Mouse (Mus musculus): ENCODE data around the gene Hcls1.
A peak's percentile ranks its signal among the peaks of the same experiment; 100 is the strongest.

Hcls1 gene

DNA sequence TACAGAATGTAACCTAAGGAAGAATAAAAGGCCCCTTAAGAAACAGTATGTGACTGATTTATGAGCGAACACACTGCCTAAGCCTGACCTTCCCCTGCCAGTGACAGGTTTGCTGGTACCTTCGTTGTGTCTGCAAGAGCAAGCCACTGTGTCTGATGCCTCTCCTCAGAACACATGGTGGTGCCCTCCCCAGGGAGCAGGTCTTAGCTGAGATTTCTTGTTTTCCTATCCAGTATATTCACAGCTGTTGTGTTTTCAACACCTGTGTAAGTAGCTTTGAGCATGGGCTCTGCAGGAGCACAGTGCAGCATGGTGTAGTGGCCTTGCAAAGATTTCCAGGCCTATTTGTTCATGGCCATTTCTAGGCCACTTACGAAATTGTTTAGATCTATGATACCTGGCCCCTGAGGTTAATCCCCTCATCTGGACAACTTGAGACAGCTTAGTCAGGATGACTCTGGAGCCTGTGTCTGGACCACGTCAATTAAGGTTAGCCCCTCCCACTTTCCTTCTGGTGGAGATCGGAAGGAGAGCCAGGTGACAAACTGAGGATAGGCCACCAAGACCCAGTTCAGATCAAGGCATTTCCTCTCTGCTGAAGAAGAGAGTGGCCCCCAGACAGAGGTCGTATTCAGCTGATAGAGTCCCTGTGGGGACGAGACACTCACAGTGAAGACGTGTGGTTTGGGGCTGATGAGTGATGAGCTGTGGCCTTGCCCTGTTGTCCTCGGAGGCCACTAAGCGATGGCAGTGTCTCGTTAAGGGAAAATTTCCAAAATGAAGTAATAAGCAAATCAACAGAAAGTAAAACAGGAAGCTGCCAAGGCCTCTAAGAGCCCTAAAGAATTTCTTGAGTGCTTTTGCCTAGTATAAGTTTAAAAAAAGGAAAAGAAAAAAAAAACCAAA is 4.3 kb upstream of the Hcls1 start:
- DNase-seq (ENCODE audit: low spot score in 2 of 2): peak in 1 of 2 experiments; percentile 24

DNA sequence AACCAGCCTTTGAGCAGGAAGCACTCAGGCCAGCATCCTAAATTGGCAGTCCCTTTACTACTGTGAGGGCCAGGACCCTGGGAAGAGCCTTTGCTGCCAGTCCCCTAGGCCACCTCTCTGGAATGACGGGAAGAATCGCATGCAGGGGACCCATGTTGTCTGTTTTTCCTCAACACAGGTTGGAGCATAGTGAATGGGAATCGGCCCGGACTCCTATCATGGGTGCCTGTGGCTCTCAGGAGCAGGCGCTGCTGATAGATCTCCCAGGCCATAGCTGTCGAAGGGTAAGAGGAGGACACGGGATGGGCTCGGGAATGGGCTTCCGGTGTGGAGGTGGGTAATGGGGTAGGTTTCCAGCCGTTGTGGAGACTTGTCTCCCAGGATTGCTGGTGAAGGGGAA is 3.4 kb upstream of the Hcls1 start:
- DNase-seq (ENCODE audit: low spot score in 2 of 2): no peak

GRCm38 (mm10) chr16:36931976-36932375 is 2.8 kb upstream of the Hcls1 start:
- DNase-seq (ENCODE audit: low spot score in 2 of 2): no peak

DNA sequence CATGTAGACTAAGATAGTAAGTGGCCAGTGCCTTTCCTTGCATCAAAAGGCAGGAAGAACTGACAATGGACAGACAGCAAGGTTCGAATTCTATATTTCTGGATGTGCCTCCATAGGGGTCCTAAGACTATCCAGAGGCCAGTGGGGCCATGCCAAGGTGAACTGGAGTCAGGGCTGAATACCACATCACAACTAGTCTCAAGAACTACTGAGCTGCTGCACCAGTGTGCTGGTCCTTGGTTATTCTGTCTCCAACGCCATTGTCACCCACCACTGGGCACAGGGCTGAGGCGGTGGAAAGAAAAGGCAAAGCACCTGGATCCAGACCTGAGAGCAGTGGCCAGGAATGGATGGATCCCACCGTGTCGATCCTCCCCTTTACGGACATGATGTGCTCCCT is 2.2 kb upstream of the Hcls1 start:
- no peak for DNase-seq (ENCODE audit: low spot score in 2 of 2)

- DNase-seq (ENCODE audit: low spot score in 2 of 2): peak; percentile 19 to 44
Observed at GRCm38 (mm10) chr16:36934131-36934840, 497 bp upstream of the Hcls1 start.

DNA sequence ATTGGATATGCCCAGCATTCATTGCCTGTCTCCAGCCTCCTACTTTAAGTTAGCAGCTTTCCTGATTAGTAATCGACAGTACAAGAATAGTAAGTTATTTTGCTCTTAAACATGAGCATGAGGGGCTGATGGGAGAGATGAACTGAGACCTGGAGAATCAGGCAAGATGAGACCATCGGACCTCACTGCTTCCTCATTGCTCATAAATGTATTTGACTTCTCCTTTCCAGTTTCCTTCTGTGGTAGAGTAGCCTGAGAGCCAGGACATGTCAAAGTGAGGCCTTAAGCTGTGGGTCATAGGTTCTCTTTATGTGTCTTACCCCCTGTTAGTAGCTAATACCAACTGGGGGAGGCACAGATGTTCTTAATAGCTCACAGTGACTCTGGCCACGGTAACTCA is 1.0 kb downstream of the Hcls1 start:
- peak in 1 of 2 experiments; percentile 28 for DNase-seq (ENCODE audit: low spot score in 2 of 2)

DNA sequence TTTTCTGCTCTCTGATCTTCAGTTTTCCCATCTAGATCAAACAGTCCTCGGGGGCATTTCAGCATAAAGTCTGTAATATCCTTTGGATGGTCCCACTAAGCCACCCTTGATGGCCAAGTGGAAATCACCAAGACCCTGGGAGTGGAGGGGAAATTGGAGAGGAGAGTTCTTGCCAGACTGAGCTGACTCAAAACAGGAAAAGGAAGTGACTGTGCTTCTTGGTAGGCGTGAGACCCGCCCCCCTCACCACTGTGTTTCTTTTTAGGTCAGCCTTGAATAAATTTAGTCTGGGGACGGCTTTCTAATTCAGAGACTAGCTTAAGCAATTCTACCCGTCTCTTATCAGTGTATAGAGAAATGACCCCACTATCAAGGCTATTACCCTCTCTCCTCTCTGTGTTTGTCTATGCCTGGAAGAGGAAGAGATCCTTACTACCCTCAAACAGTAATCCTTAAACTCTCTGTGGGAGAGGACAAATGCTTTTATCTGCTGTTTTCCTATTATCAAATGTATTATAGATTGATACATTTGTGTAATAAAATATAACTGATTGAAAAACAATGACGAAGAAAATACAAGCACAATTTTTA is 6.4 kb downstream of the Hcls1 start:
- DNase-seq (ENCODE audit: low spot score in 2 of 2): peak; percentile 65 to 68

- no peak for DNase-seq (ENCODE audit: low spot score in 2 of 2)
Observed at GRCm38 (mm10) chr16:36941895-36942294, 7.1 kb downstream of the Hcls1 start.

GRCm38 (mm10) chr16:36943591-36943990 is 8.8 kb downstream of the Hcls1 start:
- no peak for DNase-seq (ENCODE audit: low spot score in 2 of 2)

DNA sequence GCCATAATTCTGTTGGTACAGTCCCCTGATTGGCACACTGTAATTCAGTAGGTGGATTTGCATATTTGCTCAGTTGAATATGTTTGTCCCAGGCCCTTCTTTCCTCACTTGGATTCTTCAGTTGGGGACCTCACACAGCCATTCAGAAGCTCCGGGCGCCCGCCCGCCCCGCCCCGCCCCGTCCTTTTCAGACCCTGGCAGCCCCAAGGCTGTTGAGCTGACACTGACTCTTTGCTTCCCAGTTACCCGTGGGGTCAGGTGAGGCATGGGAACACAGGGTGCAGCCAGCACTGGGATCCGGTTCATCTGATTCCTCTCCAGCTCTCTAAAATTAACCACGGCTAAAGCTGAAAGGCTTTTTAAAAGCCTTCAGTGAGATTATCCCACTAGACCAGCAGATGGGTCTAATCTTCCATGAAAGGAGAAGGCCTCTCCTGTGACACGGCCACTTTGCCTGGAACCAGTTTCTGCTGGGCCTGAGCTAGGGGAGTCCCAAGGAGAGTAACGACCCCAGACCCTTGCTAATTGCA is 10.2 kb downstream of the Hcls1 start:
- no peak for DNase-seq (ENCODE audit: low spot score in 2 of 2)

GRCm38 (mm10) chr16:36946459-36947159 is 11.8 kb downstream of the Hcls1 start:
- DNase-seq (ENCODE audit: low spot score in 2 of 2): no peak

- no peak for DNase-seq (ENCODE audit: low spot score in 2 of 2)
Observed at GRCm38 (mm10) chr16:36947646-36948197, 12.9 kb downstream of the Hcls1 start.

DNA sequence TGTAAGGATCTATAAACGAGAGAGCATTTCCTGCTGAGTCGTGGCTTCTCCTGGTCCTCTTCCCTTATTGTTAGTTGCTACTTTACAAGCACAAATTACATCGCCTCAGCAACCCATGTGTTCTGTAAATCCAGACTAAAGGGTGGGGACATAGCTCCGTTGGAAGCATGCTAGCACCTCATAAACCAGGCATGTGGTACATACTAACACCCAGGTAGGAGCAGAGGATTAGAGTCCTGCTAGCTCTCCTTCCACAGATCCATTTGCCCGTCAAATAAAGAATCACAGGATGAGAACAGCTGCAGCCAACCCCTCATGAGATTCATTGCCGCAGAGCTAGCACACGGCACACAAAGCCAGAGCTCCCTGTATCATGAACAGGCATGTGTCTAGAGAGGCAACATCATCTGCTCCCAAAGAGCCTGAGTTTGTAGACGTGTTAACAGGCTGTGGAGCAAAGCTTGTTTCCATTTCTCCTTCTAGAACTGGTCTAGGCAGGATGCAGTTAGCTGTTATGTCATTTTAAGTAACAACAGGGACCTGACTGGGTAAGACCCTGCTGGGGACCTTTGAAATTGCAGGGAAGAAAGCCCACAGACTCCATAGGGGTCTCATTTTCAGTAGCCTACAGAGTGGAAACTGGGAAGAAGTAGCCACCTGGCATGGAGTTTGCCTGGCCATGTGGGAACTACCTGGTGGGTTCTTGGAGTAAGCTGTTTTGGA is 15.0 kb downstream of the Hcls1 start:
- DNase-seq (ENCODE audit: low spot score in 2 of 2): no peak

DNA sequence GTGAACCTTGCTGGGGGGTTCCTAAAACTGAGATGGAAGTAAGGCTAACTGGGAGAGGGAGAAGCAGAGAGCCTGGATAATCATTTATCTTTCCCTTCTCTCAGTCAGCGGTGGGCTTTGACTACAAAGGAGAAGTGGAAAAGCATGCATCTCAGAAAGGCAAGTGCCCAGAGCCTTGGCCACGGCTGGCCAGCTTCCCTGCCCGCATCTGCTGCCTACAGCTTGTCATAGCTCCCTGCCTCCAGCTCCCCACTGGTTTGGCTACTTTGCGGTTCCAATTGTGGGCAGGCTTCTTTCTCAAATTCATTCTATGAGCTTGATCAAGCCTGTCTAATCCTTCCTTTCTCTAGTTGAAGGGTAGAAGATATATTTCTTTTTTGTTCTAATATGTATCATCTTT is 16.2 kb downstream of the Hcls1 start:
- no peak for DNase-seq (ENCODE audit: low spot score in 2 of 2)

GRCm38 (mm10) chr16:36955106-36955505 is 20.3 kb downstream of the Hcls1 start:
- DNase-seq (ENCODE audit: low spot score in 2 of 2): no peak

- no peak for DNase-seq (ENCODE audit: low spot score in 2 of 2)
Observed at GRCm38 (mm10) chr16:36963415-36963814, 28.6 kb downstream of the Hcls1 start.

DNA sequence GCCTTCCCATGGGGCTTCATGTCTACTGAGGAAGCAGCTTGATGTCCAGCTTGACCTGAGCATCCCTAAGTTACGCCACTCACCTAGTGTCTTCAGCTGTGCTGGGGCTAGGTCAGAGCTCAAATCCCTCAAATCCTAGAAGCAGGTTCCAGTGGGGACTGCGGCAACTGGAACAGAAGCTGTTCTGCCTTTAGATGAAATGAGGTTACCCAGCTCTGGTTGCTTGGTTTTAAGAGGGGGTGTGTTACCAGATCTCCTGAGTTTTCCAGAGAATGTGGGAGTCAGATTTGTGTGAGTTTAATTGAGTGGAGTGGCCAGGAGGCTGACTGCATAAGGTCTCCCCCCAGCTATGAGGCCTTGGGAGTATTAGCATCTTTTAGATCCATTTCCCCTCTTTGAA is 44.3 kb downstream of the Hcls1 start:
- DNase-seq (ENCODE audit: low spot score in 2 of 2): no peak

DNA sequence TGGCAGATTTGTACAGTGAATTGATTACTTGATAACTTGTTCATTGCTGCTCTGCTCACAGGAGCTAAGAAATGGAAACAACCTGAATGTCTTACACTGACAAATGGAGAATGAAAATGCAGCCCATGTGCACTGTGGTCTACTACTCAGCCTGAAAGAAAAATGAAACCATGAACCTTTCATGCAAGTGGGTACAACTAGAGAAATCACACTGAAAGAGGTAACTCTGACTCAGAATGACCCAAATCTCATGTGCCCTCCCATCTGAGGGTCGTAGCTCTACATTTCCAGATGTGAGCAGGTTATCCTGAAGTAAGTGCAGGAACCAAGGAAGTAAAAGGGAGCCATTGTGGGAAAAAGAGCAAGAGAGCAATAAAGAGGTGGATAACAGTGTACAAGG is 49.0 kb downstream of the Hcls1 start:
- no peak for DNase-seq (ENCODE audit: low spot score in 2 of 2)

DNA sequence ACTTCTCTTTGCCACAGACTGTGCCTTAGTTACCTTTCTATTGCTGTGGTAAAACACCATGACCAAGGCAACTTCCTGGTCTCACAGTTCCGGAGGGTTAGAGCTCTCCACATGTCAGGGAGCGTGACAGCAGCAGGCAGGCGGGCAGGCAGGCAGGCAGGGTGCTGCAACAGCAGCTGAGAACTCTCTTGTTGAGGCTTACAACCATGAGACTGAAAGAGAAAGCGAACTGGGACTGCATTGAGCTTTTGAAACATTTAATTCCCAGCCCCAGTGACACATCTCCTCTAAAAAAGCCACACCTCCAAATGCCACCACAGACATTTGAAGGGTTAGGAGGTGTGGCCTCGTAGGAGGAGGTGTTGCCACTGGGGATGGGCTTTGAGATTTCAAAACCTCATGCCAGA is 50.9 kb downstream of the Hcls1 start:
- DNase-seq (ENCODE audit: low spot score in 2 of 2): peak; percentile 85 to 93

DNA sequence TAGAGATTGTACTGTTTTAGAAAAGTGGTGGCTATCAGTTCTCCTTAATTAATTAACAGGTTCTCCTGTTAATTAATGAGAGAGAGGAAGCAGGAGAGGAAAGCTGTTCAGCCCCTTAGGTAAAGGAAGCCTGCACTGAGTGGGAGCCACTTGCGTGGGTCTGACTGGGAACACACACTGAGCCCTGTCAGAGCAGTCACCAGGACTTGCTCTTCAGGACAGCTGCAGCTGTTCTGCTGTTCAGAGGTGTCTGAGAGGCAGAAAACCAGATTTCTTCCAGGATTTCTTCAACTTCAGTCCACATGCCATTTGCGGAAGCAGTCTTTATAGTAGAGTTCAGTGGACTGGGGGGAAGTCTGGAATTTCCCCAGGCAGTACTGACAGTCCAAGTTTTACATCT is 52.6 kb downstream of the Hcls1 start:
- no peak for DNase-seq (ENCODE audit: low spot score in 2 of 2)

GRCm38 (mm10) chr16:36988066-36988465 is 53.3 kb downstream of the Hcls1 start:
- no peak for DNase-seq (ENCODE audit: low spot score in 2 of 2)
